Mouse (Mus musculus) intestine, postnatal 0 days (tissue): ENCODE results near the gene Map3k20. TPM values are rescaled to one million over a fixed set of nuclear protein-coding genes. Genes with fewer than 3 reads are reported as not detected.

Experiments
- ATAC-seq: fragments of 200-750 bp; cut with Nextera tagmentation; 2 replicates; pipeline ENCODE4 v1.8.0; 2017; ENCODE audit warnings: mild to moderate bottlenecking, moderate TSS enrichment, moderate library complexity
- H3K27ac ChIP-seq: fragments of 300-500 bp; sonication (generic); 2 replicates; pipeline ENCODE4 v1.5.1; 2014; ENCODE audit warnings: mild to moderate bottlenecking, low read depth, low read length, moderate library complexity
- H3K27me3 ChIP-seq: fragments of 300-500 bp; sonication (generic); replicated peaks from 2 replicates; pipeline ENCODE4 v1.6.1; 2014; ENCODE audit warnings: low read length, mixed read lengths; ENCODE audit not compliant: control insufficient read depth, insufficient read depth
- H3K36me3 ChIP-seq: fragments of 300-500 bp; sonication (generic); 2 replicates; pipeline ENCODE4 v1.6.1; 2014; ENCODE audit warnings: mild to moderate bottlenecking, moderate library complexity; ENCODE audit not compliant: control insufficient read depth, insufficient read depth
- H3K4me1 ChIP-seq: fragments of 300-500 bp; sonication (generic); replicated peaks from 2 replicates; pipeline ENCODE4 v1.6.1; 2014; ENCODE audit warnings: antibody characterized with exemption, low read length, mixed read lengths; ENCODE audit not compliant: control insufficient read depth, insufficient read depth
- H3K4me2 ChIP-seq: fragments of 300-500 bp; sonication (generic); replicated peaks from 2 replicates; pipeline ENCODE4 v1.6.1; 2014; ENCODE audit warnings: low read depth, mild to moderate bottlenecking, moderate library complexity
- H3K4me3 ChIP-seq: fragments of 300-500 bp; sonication (generic); 2 replicates; pipeline ENCODE4 v1.5.1; 2014; ENCODE audit warnings: low read depth, low read length
- H3K9ac ChIP-seq: fragments of 300-500 bp; sonication (generic); 2 replicates; pipeline ENCODE4 v1.6.1; 2014; ENCODE audit warnings: mild to moderate bottlenecking, low read depth, low read length
- H3K9me3 ChIP-seq: fragments of 300-500 bp; sonication (generic); 2 replicates; pipeline ENCODE4 v1.6.1; 2016; ENCODE audit warnings: mixed run types; ENCODE audit not compliant: control insufficient read depth
- CTCF ChIP-seq: sonication (generic); IDR thresholded peaks from 2 replicates; pipeline ENCODE4 v1.5.1; 2016; ENCODE audit warnings: low read depth, mild to moderate bottlenecking, control low read depth, antibody characterized with exemption, moderate library complexity
- WGBS: fragments of 180-500 bp; shearing (Covaris S2); extraction: QIAGEN DNeasy Blood & Tissue Kit; methylation state at CpG from one replicate; pipeline ENCODE4 v1.1.7; 2014; 5-methylcytosine and 5-hydroxymethylcytosine counted together
- polyA plus RNA-seq: library from polyadenylated mRNA; unstranded; fragments of >200 nt; fragmentation: Nextera tagmentation; extraction: Ambion mirVana; gene quantifications from 2 replicates; pipeline ENCODE4 v1.2.1, GENCODE M21; 2015

Gene Map3k20
- polyA plus RNA-seq, 1 experiment from 2014 or later = 9.0 TPM

DNA sequence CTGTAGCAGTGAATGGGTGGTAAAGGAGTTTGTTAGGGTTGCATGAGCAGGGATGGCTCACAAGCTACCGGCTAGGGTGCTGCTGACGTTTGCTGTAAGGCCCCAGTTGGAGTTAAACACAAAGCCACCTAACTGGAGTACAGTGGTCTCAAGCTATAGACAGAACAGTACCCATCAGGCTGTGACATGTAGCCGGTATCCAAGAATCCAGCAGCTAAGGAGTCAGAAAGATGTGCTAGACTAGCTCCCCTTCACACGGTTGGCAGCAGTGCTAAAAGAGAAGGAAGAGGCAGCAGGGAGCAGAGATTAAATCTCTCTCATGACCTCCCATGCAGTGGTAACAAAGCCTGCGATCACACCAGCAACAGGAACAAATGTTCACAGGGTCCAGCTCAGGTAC lies 36.2 kb downstream of the Map3k20 start:
- no peak for ATAC-seq
- no peak for TF ChIP-seq CTCF
- Histone ChIP-seq H3K9ac (no peak overlapping the region), H3K27me3 (no peaks in the 10 kb centered on the region), H3K36me3 (no peaks in the 10 kb centered on the region; the same call in 1 of the 2 replicates), H3K4me1 (no peaks in the 10 kb centered on the region; the same call in 1 of the 2 replicates), H3K4me3 (no peak overlapping the region), H3K27ac (no peak overlapping the region), H3K4me2 (no peak overlapping the region), H3K9me3 (no peaks in the 10 kb centered on the region)
- 75% methylated on average over 5 of the region's 5 CpGs for WGBS

DNA sequence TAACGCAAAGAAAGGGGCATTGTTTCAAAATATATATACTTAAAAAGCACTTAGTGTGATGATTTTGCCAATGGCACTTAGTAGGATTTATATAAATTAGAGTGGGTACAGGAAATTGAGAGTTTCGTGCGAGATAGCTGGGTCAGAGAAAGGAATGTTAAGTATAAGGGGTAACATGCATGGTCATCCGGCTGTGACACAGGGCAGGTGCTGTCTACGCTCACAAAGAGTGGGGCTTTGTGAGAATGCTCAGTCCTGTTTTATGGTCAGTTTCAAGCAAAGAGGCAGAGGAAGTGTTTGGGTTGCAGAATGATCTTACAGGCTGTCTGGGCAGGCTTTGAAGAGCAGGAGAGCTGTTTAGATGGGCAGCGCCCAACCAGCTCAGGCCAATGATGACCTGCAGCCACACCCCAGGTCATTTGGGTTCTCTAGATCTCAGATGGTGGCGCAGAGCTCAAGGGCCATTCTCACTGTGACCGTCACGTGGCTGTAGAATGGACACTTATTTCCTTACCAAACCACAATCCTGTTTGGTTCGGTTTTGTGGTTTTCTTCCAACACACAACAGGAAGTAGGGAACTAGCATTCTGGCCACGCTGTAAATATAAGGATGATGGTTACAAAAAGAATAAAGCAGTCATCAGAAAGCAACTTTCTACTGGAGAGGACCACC lies 37.4 kb downstream of the Map3k20 start:
- Histone ChIP-seq H3K27ac (no peak overlapping the region), H3K27me3 (no peaks in the 10 kb centered on the region), H3K4me1 (no peaks in the 10 kb centered on the region; the same call in 1 of the 2 replicates), H3K9ac (no peak overlapping the region), H3K4me2 (no peak overlapping the region), H3K9me3 (no peaks in the 10 kb centered on the region), H3K4me3 (no peak overlapping the region), H3K36me3 (no peaks in the 10 kb centered on the region)
- WGBS = 78% methylated on average over 11 of the region's 11 CpGs
- no peak for TF ChIP-seq CTCF
- ATAC-seq = no peak

DNA sequence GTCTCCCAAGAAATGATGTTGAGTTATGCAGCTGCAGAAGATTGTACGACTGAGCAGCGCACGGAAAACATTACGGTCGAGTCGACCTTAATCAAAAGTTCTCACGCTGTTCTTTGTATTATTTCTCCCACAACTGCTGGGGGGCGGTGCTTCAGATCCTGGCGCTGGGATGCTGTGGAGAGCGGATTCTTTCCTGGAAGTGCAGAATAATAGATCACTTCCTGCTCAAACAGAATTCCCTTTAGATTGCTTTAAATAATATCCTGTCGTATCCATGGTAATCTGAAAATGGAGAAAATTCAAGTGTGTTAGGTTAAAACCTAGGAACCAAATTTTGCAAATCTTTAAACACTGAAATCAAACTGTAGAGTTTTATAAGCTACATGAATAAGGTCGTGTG lies 39.0 kb downstream of the Map3k20 start:
- Histone ChIP-seq H3K9ac (no peak overlapping the region), H3K36me3 (no peaks in the 10 kb centered on the region), H3K4me1 (no peaks in the 10 kb centered on the region; the same call in 1 of the 2 replicates), H3K27me3 (no peaks in the 10 kb centered on the region), H3K9me3 (no peaks in the 10 kb centered on the region), H3K4me3 (no peak overlapping the region), H3K4me2 (no peak overlapping the region), H3K27ac (no peak overlapping the region)
- TF ChIP-seq CTCF = no peak
- 67% methylated on average over 12 of the region's 12 CpGs for WGBS
- ATAC-seq = no peak

DNA sequence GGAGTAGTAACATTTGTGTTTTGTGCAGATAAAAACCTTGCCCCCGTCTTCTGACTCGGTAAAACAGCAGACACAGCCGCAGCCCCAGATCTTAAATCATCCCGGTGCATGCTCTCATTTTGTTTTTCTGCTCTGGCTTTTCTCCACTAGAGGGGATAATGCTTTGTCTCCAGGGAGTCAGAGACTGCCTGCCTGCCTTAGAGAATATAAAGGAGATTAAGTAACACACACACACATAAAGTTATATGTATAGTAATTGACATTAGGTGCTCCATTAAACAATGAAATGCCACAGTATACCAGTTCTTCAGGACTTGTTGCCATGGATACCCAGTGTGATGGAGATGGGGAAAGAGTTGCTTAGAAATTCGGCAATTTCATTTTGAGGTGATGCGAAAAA lies 41.1 kb downstream of the Map3k20 start:
- no peak for ATAC-seq
- no peaks in the 10 kb centered on the region for H3K36me3 ChIP-seq
- H3K9me3 ChIP-seq = no peaks in the 10 kb centered on the region
- no peak overlapping the region for H3K27ac ChIP-seq
- H3K4me2 ChIP-seq = no peak overlapping the region
- H3K4me3 ChIP-seq = no peak overlapping the region
- 73% methylated on average over 6 of the region's 6 CpGs for WGBS
- no peaks in the 10 kb centered on the region for H3K27me3 ChIP-seq
- H3K9ac ChIP-seq = no peak overlapping the region
- TF ChIP-seq CTCF = peak; percentile 51
- no peaks in the 10 kb centered on the region; the same call in 1 of the 2 replicates for H3K4me1 ChIP-seq

DNA sequence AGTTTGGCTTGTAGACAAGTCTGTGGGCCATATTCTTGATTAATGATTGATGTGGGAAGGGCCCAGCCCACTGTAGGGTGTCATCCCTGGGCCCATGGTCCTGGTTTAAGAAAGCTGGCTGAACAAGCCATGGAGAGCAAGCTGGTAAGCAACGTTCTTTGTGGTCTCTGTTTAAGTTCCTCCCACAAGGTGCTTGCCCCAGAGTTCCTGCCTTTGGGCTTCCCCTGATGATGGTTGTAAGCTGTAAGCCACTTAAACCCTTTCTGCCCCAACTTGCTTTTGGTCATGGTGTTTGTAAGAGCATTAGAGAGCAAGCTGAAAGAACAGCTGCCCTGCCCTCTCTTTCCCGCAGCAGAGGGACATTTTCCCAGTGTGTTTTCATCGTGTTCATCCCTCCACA lies 43.0 kb downstream of the Map3k20 start:
- Histone ChIP-seq H3K4me1 (no peaks in the 10 kb centered on the region), H3K9ac (no peak overlapping the region), H3K4me2 (no peak overlapping the region), H3K36me3 (no peaks in the 10 kb centered on the region), H3K27ac (no peak overlapping the region), H3K27me3 (no peaks in the 10 kb centered on the region), H3K4me3 (no peak overlapping the region), H3K9me3 (no peaks in the 10 kb centered on the region)
- no peak for TF ChIP-seq CTCF
- WGBS = 66% methylated on average over 3 of the region's 3 CpGs
- ATAC-seq = no peak

DNA sequence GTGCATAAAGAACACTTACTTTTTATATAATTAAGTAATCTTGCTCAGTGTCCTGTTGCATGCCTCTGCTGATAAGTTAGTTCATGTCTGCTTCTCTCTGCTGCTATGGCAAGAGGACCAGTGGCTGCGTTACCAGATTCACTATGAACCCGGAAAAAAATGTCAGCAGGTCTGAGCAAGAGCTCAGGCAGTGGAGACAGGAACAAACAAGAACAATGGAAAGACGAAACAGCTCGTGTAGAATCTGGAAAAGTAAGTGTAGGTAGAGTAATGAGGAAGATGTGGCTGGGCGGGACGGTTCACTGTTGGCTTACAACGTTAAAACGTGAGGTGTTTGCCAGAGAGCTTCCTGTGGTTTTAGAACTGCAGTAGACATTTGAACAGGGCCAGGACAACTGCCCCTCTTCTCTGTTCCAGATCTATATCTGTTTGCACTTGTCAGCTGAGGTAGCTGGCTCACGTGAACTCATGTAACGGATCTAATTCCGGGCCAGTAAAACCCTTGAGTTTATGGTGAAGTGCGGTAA lies 45.6 kb downstream of the Map3k20 start:
- TF ChIP-seq CTCF = no peak
- H3K27me3 ChIP-seq = no peaks in the 10 kb centered on the region
- no peak overlapping the region for H3K4me3 ChIP-seq
- no peaks in the 10 kb centered on the region for H3K36me3 ChIP-seq
- WGBS = 68% methylated on average over 12 of the region's 12 CpGs
- no peak overlapping the region for H3K9ac ChIP-seq
- no peak for ATAC-seq
- no peaks in the 10 kb centered on the region for H3K4me1 ChIP-seq
- H3K9me3 ChIP-seq = no peaks in the 10 kb centered on the region
- H3K27ac ChIP-seq = no peak overlapping the region
- H3K4me2 ChIP-seq = no peak overlapping the region
